In the genomic region with DNA sequence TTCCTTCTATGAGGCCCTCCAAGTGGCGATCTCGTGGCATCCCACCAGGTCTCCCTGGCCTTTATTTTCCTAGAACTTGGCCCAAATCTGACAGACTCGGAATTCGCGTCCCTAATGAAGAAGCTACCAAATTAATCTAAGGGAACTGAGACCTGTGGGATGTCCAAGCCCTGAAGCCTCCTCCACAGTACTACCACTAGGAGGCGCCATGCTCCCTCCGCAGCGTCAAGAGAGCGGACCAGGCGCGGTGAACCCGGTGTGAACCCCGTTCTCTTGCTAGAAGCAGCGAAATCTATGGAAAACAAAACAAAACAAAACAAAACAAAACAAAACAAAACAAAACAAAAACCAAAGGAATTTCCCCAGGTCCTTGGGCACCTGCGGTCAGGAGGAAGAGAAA, we compare ENCODE assay signal across 9 mouse cellular contexts. TPM values are rescaled to one million over a fixed set of nuclear protein-coding genes. Genes with fewer than 3 reads are reported as not detected.
DNase-seq lines count a peak whose midpoint lies in the region; ATAC-seq lines count a peak whose summit lies in the region.
"Had no signal": no experiment of that assay in that cellular context is flagged by ENCODE, and none has a peak within 500 bp of the region (broad histone marks: within the 10 kb centered on the region; RNA-seq: fewer than 3 reads in every experiment).

No protein-coding gene starts in this region.

- peak; percentile 45 to 61 for DNase-seq in layer of hippocampus, postnatal 10 days (ENCODE audit: low spot score in 2 of 2)
- no peak for DNase-seq in layer of hippocampus, adult 8-10 months (ENCODE audit: low spot score in 2 of 2)
- peak; percentile 54 to 88 for DNase-seq in adrenal gland, adult (ENCODE audit: inconsistent age in 2 of 2, low spot score in 1 of 2)
- DNase-seq in embryo, embryonic 10.5 days (ENCODE audit: low spot score), result peak; percentile 82
- peak; percentile 58 to 75 for DNase-seq in heart, postnatal 14 days
- DNase-seq in ovary, postnatal 10 days (ENCODE audit: low spot score), result peak; percentile 27
- DNase-seq in thymus, postnatal 4 days, result peak; percentile 85

- peaks cover 52% of the 10 kb centered on the region for H3K4me1 ChIP-seq in liver, embryonic 15.5 days (replicated peaks)
- H3K4me1 ChIP-seq: embryonic facial prominence, embryonic 13.5 days had no signal

- H3K27me3 ChIP-seq in liver, embryonic 15.5 days, result no peaks in the 10 kb centered on the region

- peak overlapping the region; percentile 48 for H3K4me2 ChIP-seq in liver, embryonic 15.5 days
- H3K4me2 ChIP-seq: embryonic facial prominence, embryonic 13.5 days had no signal

- 0 out of 2 replicates have a peak, but pooled peaks cover 3% of the 10 kb centered on the region for H3K9me3 ChIP-seq in liver, embryonic 15.5 days (replicated peaks)
- H3K9me3 ChIP-seq: embryonic facial prominence, embryonic 13.5 days had no signal

- H3K4me3 ChIP-seq in liver, embryonic 15.5 days (replicated peaks), result peak overlapping the region; percentile 22; the same call in 1 of the 2 replicates
- H3K4me3 ChIP-seq: embryonic facial prominence, embryonic 13.5 days had no signal

- 5% methylated on average over 15 of the region's 15 CpGs for whole genome bisulfite sequencing in liver, embryonic 15.5 days (ENCODE audit: insufficient replicate concordance)

- no peak for ATAC-seq in liver, embryonic 15.5 days (ENCODE audit: insufficient read depth)

- intact Hi-C loops in heart, postnatal 14 days (cut with DNase I), result loop anchor here (1.0 kb wide), 1 partner anchor 29 kb away; no protein-coding TSS in a partner anchor

- no peak overlapping the region for H3K9ac ChIP-seq in liver, embryonic 15.5 days
- H3K9ac ChIP-seq: embryonic facial prominence, embryonic 13.5 days had no signal

- H3K36me3 ChIP-seq in liver, embryonic 15.5 days (replicated peaks), result no peaks in the 10 kb centered on the region
- H3K36me3 ChIP-seq: embryonic facial prominence, embryonic 13.5 days had no signal

- H3K27ac ChIP-seq in liver, embryonic 15.5 days (replicated peaks), result no peak overlapping the region
- H3K27ac ChIP-seq: embryonic facial prominence, embryonic 13.5 days had no signal

RNA-seq across cellular contexts. Expression of gene Gtf3c5, which starts 9.3 kb away (rescaled TPM):
- total RNA-seq in layer of hippocampus, postnatal 10 days (2021), result 10 to 100 TPM; 19.2 to 19.5 TPM
- 10 to 100 TPM; 18.6 to 21.2 (median 19.5) TPM for total RNA-seq in layer of hippocampus, adult 8-10 months (2022)
- 10 to 100 TPM in 1 of 2 experiments, 1 to 10 TPM in 1; 9.8 to 10.9 TPM for total RNA-seq in heart, postnatal 14 days (2021)
- polyA plus RNA-seq in liver, embryonic 15.5 days (2015; fragmentation: Nextera tagmentation; extraction: Ambion mirVana), result 12.6 and 14.3 TPM in 2 replicates

RNA-seq across cellular contexts. Expression of gene Gfi1b, which starts 29.0 kb away (rescaled TPM):
- total RNA-seq in layer of hippocampus, postnatal 10 days (2021), result not detected
- total RNA-seq in layer of hippocampus, adult 8-10 months (2022), result not detected
- not detected for total RNA-seq in heart, postnatal 14 days (2021)
- polyA plus RNA-seq in liver, embryonic 15.5 days (2015; fragmentation: Nextera tagmentation; extraction: Ambion mirVana), result 88.2 and 91.9 TPM in 2 replicates

RNA-seq across cellular contexts. Expression of gene Cel, which starts 29.6 kb away (rescaled TPM):
- not detected for total RNA-seq in layer of hippocampus, postnatal 10 days (2021)
- not detected for total RNA-seq in layer of hippocampus, adult 8-10 months (2022)
- not detected for total RNA-seq in heart, postnatal 14 days (2021)
- 0.45 and 5.1 TPM in 2 replicates for polyA plus RNA-seq in liver, embryonic 15.5 days (2015; fragmentation: Nextera tagmentation; extraction: Ambion mirVana)
- polyA plus RNA-seq: embryonic facial prominence, embryonic 13.5 days had no signal

RNA-seq across cellular contexts. Expression of gene Tsc1, which starts 48.2 kb away (rescaled TPM):
- 10 to 100 TPM; 43.8 to 44.8 TPM for total RNA-seq in layer of hippocampus, postnatal 10 days (2021)
- total RNA-seq in layer of hippocampus, adult 8-10 months (2022), result 10 to 100 TPM; 42.0 to 55.4 (median 49.8) TPM
- total RNA-seq in heart, postnatal 14 days (2021), result 10 to 100 TPM; 19.4 to 20.4 TPM
- 8.9 and 10.0 TPM in 2 replicates for polyA plus RNA-seq in liver, embryonic 15.5 days (2015; fragmentation: Nextera tagmentation; extraction: Ambion mirVana)

Comparison
In these comparisons a context has a peak if more than half of its experiments do, and no peak if none do; other contexts are left out.
1. DNase-seq: peak in layer of hippocampus, postnatal 10 days (2 of 2), adrenal gland, adult (2 of 2), embryo, embryonic 10.5 days (single experiment), heart, postnatal 14 days (2 of 2), ovary, postnatal 10 days (single experiment) and thymus, postnatal 4 days (single experiment); none in layer of hippocampus, adult 8-10 months (0 of 2).